Mouse (Mus musculus) heart, postnatal 0 days (tissue): Measurements from ENCODE around the gene Ints5.

Source experiments
- CTCF ChIP-seq: IDR thresholded peaks from 2 replicates; pipeline ENCODE4 v1.5.1; 2016; ENCODE audit warnings: antibody characterized with exemption, control low read depth, low read depth
- EP300 ChIP-seq: IDR thresholded peaks from 2 replicates; pipeline ENCODE4 v1.6.1; 2016; ENCODE audit warnings: antibody characterized with exemption, low read depth

DNA sequence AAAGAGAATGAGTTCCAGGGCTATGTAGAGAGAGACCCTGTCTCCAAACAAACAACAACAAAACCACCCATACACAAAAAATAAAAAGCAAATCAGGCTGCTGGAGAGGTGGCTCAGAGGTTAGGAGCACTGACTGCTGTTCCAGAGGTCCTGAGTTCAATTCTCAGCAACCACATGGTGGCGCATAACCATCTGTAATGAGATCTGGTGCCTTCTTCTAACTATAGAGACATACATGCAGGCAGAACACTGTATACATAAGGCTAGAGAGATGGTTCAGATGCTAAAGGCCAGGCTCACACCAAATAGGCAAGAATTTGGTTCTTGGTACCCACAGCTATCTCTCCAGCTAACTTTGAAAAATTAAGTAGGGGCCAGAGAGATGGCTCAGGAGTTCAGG, 33.8 kb upstream of the Ints5 start:
- TF ChIP-seq EP300, result no peak
- TF ChIP-seq CTCF, result peak; percentile 37
